Comparison of ENCODE assay signal across 8 mouse cellular contexts in the genomic region with DNA sequence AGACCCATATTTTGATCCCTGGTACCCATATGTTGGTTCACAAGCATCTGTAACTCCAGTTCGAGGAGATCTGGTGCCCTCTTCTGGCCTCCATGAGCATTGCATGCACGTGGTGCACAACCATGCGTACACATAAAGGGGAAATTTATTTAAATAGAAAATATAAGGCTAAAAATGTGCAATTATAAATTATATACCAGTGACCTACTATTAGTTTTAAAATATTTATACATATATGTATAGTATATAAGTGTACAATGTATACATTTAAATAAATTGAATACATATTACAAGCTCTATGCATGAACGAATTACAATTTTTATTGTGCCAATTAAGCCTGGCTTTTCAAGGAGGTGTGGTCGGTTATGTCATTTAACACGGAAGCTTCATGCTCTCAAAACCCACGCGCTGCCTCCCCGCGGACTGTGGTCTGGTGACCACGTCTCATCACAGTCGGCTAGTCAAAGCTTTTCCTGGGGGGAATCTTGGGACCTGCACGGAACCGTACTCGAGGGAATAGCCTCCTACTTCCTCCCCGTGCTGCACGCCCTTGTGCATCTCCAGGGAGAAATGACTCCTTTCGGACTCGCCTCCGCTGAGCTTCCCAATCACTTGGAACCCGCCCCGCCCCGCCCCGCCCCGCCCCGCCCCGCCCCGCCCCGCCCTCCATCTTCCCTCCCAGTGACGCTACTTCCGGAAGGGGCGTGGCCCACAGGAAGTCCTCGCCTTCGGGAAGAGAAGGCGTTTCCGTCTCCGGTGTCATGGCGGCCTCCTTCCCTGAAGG. TPM values are rescaled to one million over a fixed set of nuclear protein-coding genes. Genes with fewer than 3 reads are reported as not detected.
DNase-seq lines count a peak whose midpoint lies in the region; ATAC-seq and TF ChIP-seq lines count a peak whose summit lies in the region.

A gene (plus strand): TSS at position 691 of the 785 bp plus-strand sequence.

- no peaks in the 10 kb centered on the region for H3K9me3 ChIP-seq in CH12.LX (replicated peaks; ENCODE audit: low read length)
- no peaks in the 10 kb centered on the region for H3K9me3 ChIP-seq in forebrain, embryonic 11.5 days (ENCODE audit: control insufficient read depth, low read length)
- peaks cover 3% of the 10 kb centered on the region; the same call in 1 of the 2 replicates for H3K9me3 ChIP-seq in heart, embryonic 16.5 days (replicated peaks; ENCODE audit: control insufficient read depth, low read length)
- no peaks in the 10 kb centered on the region for H3K9me3 ChIP-seq in liver, embryonic 15.5 days (replicated peaks)
- H3K9me3 ChIP-seq in neural tube, embryonic 12.5 days: no peaks in the 10 kb centered on the region

- peaks cover 5 to 33% of the 10 kb centered on the region in 2 experiments for H3K4me1 ChIP-seq in CH12.LX (ENCODE audit: control insufficient read depth in 1 of 2, insufficient read depth in 2 of 2)
- H3K4me1 ChIP-seq in forebrain, embryonic 11.5 days (replicated peaks; ENCODE audit: control insufficient read depth, insufficient read depth, low read length): peaks cover 9% of the 10 kb centered on the region
- H3K4me1 ChIP-seq in heart, embryonic 16.5 days (ENCODE audit: control insufficient read depth, insufficient read depth, low read length): peaks cover 9% of the 10 kb centered on the region
- peaks cover 51% of the 10 kb centered on the region for H3K4me1 ChIP-seq in liver, embryonic 15.5 days (replicated peaks)
- H3K4me1 ChIP-seq in neural tube, embryonic 12.5 days: peaks cover 11% of the 10 kb centered on the region

- H3K36me3 ChIP-seq in CH12.LX (replicated peaks in 1 of 2; ENCODE audit: control insufficient read depth in 1 of 2, insufficient read depth in 1 of 2, low read length in 1 of 2): peaks cover 21 to 30% of the 10 kb centered on the region in 2 experiments
- no peaks in the 10 kb centered on the region for H3K36me3 ChIP-seq in forebrain, embryonic 11.5 days (ENCODE audit: control insufficient read depth, insufficient read depth, low read length)
- H3K36me3 ChIP-seq in heart, embryonic 16.5 days (ENCODE audit: control insufficient read depth, insufficient read depth): peaks cover 18% of the 10 kb centered on the region
- H3K36me3 ChIP-seq in liver, embryonic 15.5 days (replicated peaks): peaks cover 23% of the 10 kb centered on the region
- peaks cover 12% of the 10 kb centered on the region for H3K36me3 ChIP-seq in neural tube, embryonic 12.5 days

- H3K4me2 ChIP-seq in CH12.LX (ENCODE audit: insufficient read depth, low read depth, poor library complexity, severe bottlenecking): peak within 1 kb of the TSS; percentile 87
- H3K4me2 ChIP-seq in forebrain, embryonic 11.5 days (ENCODE audit: low read depth, low read length, severe bottlenecking): peak within 1 kb of the TSS; percentile 79
- peak within 1 kb of the TSS; percentile 97 for H3K4me2 ChIP-seq in heart, embryonic 16.5 days (ENCODE audit: low read depth, low read length)
- H3K4me2 ChIP-seq in liver, embryonic 15.5 days: peak within 1 kb of the TSS; percentile 91
- peak within 1 kb of the TSS; percentile 94 for H3K4me2 ChIP-seq in neural tube, embryonic 12.5 days (replicated peaks)

- 1% methylated on average over 35 of the region's 38 CpGs for WGBS in forebrain, embryonic 11.5 days
- WGBS in heart, embryonic 16.5 days: 2% methylated on average over 23 of the region's 38 CpGs
- under 1% methylated on average over 38 of the region's 38 CpGs for WGBS in liver, embryonic 15.5 days (ENCODE audit: insufficient replicate concordance)
- WGBS in neural tube, embryonic 12.5 days: 2% methylated on average over 38 of the region's 38 CpGs

- dilution Hi-C loops in CH12.LX (cut with MboI; ENCODE audit: extremely low pct_ligation_motif_present, extremely low pct_unique_long_range_greater_than_20kb, low sequenced_read_pairs): no loop called here

- peak; percentile 86 for TF ChIP-seq RAD21 in CH12.LX (IDR thresholded peaks at IDR 0.05; ENCODE audit: low read depth, low read length)

- H3K79me2 ChIP-seq in CH12.LX (replicated peaks; ENCODE audit: control insufficient read depth, extremely low read depth, insufficient read depth, poor library complexity, severe bottlenecking): peaks cover 33% of the 10 kb centered on the region

- peak; percentile 91 for ATAC-seq in forebrain, embryonic 11.5 days (replicated peaks; ENCODE audit: low FRiP score)
- peak; percentile 94 for ATAC-seq in heart, embryonic 16.5 days (replicated peaks; ENCODE audit: extremely low read depth, insufficient read depth, low FRiP score)
- ATAC-seq in liver, embryonic 15.5 days (ENCODE audit: insufficient read depth): peak; percentile 82
- peak; percentile 88 for ATAC-seq in neural tube, embryonic 12.5 days (ENCODE audit: low FRiP score, low read depth)

- peak; percentile 88 to 95 for TF ChIP-seq CTCF in CH12.LX (conservative IDR thresholded peaks at IDR 0.05 in 1 of 2, IDR thresholded peaks at IDR 0.05 in 1 of 2; ENCODE audit: low read depth in 2 of 2, low read length in 2 of 2)

- H3K4me3 ChIP-seq in CH12.LX (replicated peaks in 1 of 3; ENCODE audit: low read depth in 2 of 3, low read length in 2 of 3, poor library complexity in 1 of 3): peak within 1 kb of the TSS; percentile 95 to 100 (median 97)
- H3K4me3 ChIP-seq in forebrain, embryonic 11.5 days (ENCODE audit: low read depth, low read length): peak within 1 kb of the TSS; percentile 98
- H3K4me3 ChIP-seq in heart, embryonic 16.5 days (ENCODE audit: low read length): peak within 1 kb of the TSS; percentile 86
- peak within 1 kb of the TSS; percentile 80 for H3K4me3 ChIP-seq in liver, embryonic 15.5 days (replicated peaks)
- H3K4me3 ChIP-seq in neural tube, embryonic 12.5 days: peak within 1 kb of the TSS; percentile 95

- in situ Hi-C loops in CH12.LX (cut with MboI; ENCODE audit: low pct_ligation_motif_present, low pct_unique_long_range_greater_than_20kb, low sequenced_read_pairs): loop anchor here (10.0 kb wide), 3 partner anchors 101 to 541 kb away; no protein-coding TSS in a partner anchor

- H3K27ac ChIP-seq in CH12.LX (ENCODE audit: insufficient read depth, low read depth): 0 out of 2 replicates have a peak within 1 kb of the TSS, but pooled peaks have one; percentile 3
- H3K27ac ChIP-seq in forebrain, embryonic 11.5 days (ENCODE audit: low read depth, low read length): no peak within 1 kb of the TSS
- H3K27ac ChIP-seq in heart, embryonic 16.5 days (ENCODE audit: low read length): peak within 1 kb of the TSS; percentile 77
- H3K27ac ChIP-seq in liver, embryonic 15.5 days (replicated peaks): peak within 1 kb of the TSS; percentile 91
- H3K27ac ChIP-seq in neural tube, embryonic 12.5 days: no peak within 1 kb of the TSS; the same call in 1 of the 2 replicates

- TF ChIP-seq POLR2A in CH12.LX (IDR thresholded peaks at IDR 0.05; ENCODE audit: low read depth, low read length): peak; percentile 92

- no peaks in the 10 kb centered on the region for H3K27me3 ChIP-seq in CH12.LX (replicated peaks)
- no peaks in the 10 kb centered on the region for H3K27me3 ChIP-seq in forebrain, embryonic 11.5 days (ENCODE audit: control insufficient read depth, insufficient read depth, low read length)
- no peaks in the 10 kb centered on the region for H3K27me3 ChIP-seq in heart, embryonic 16.5 days (ENCODE audit: control insufficient read depth, insufficient read depth, low read length)
- H3K27me3 ChIP-seq in liver, embryonic 15.5 days: no peaks in the 10 kb centered on the region
- H3K27me3 ChIP-seq in neural tube, embryonic 12.5 days (replicated peaks): no peaks in the 10 kb centered on the region

- peak; percentile 90 for DNase-seq in CH12.LX (ENCODE audit: extremely low read depth)
- DNase-seq in c-Kit-positive CD71-positive TER-119-negative erythroid progenitor cells, embryonic 14.5 days (ENCODE audit: low read depth): peak; percentile 81
- peak; percentile 92 for DNase-seq in forebrain, embryonic 11.5 days (ENCODE audit: low spot score)
- DNase-seq in kidney, postnatal 36 days: peak; percentile 86 to 93
- peak; percentile 71 for DNase-seq in telencephalon, adult 2 months (ENCODE audit: low read depth, low spot score)

- no peak for TF ChIP-seq EP300 in CH12.LX (IDR thresholded peaks at IDR 0.05; ENCODE audit: low read length)

- peak within 1 kb of the TSS; percentile 77 for H3K9ac ChIP-seq in CH12.LX (ENCODE audit: insufficient read depth, low read depth)
- H3K9ac ChIP-seq in forebrain, embryonic 11.5 days (ENCODE audit: low read length): peak within 1 kb of the TSS; percentile 66
- peak within 1 kb of the TSS; percentile 70 for H3K9ac ChIP-seq in heart, embryonic 16.5 days (ENCODE audit: low read length)
- H3K9ac ChIP-seq in liver, embryonic 15.5 days: peak within 1 kb of the TSS; percentile 61
- peak within 1 kb of the TSS; percentile 72 for H3K9ac ChIP-seq in neural tube, embryonic 12.5 days

TF ChIP-seq in CH12.LX, 34 proteins besides CTCF, POLR2A, EP300 and RAD21 (continues in another document):
- 0 out of 2 replicates have a peak, but pooled peaks have one; percentile 7 for TF ChIP-seq JUN (IDR thresholded peaks at IDR 0.05; ENCODE audit: insufficient read depth, low read depth, low read length)
- peak; percentile 94 for TF ChIP-seq MXI1 (IDR thresholded peaks at IDR 0.05; ENCODE audit: low read depth, low read length)
- TF ChIP-seq SIN3A (IDR thresholded peaks at IDR 0.05; ENCODE audit: low read length): peak; percentile 88
- peak; percentile 84 for TF ChIP-seq TCF12 (IDR thresholded peaks at IDR 0.05; ENCODE audit: low read depth, low read length)
- peak; percentile 95 for TF ChIP-seq MAX (IDR thresholded peaks at IDR 0.05; ENCODE audit: low read length)
- TF ChIP-seq ZC3H11A (IDR thresholded peaks at IDR 0.05; ENCODE audit: low read depth, low read length): peak; percentile 62
- peak; percentile 18; the same call in 1 of the 2 replicates for TF ChIP-seq MAZ (IDR thresholded peaks at IDR 0.05; ENCODE audit: low read depth, low read length)
- no peak for TF ChIP-seq USF2 (conservative IDR thresholded peaks at IDR 0.05; ENCODE audit: low read depth, low read length)
- peak; percentile 58 for TF ChIP-seq NRF1 (IDR thresholded peaks at IDR 0.05; ENCODE audit: low read depth, low read length)
- TF ChIP-seq KAT2A (IDR thresholded peaks at IDR 0.05; ENCODE audit: insufficient replicate concordance, low read length): peak; percentile 84; the same call in 1 of the 2 replicates
- TF ChIP-seq GABPA (IDR thresholded peaks at IDR 0.05; ENCODE audit: insufficient replicate concordance, low read depth, low read length): peak; percentile 14; the same call in 1 of the 2 replicates
- TF ChIP-seq ZNF384 (IDR thresholded peaks at IDR 0.05; ENCODE audit: low read depth, low read length): no peak

RNA-seq across cellular contexts. Expression of the gene that starts here (rescaled TPM):
- 58.4 and 66.1 TPM in 2 replicates for total RNA-seq in CH12.LX (2012; rRNA removed)
- 112 and 118 TPM in 2 replicates for total RNA-seq in CH12.LX (2014; rRNA removed)
- polyA plus RNA-seq in CH12.LX (2012; ENCODE audit: insufficient read length, low read depth): 94.6 and 102 TPM in 2 replicates
- polyA plus RNA-seq in forebrain, embryonic 11.5 days (2014; fragmentation: Nextera tagmentation; extraction: Ambion mirVana): 41.7 and 43.2 TPM in 2 replicates
- polyA plus RNA-seq in heart, embryonic 16.5 days (2015; fragmentation: Nextera tagmentation; extraction: Ambion mirVana): 23.0 and 28.1 TPM in 2 replicates
- 15.1 and 15.6 TPM in 2 replicates for polyA plus RNA-seq in liver, embryonic 15.5 days (2015; fragmentation: Nextera tagmentation; extraction: Ambion mirVana)
- 35.3 and 38.4 TPM in 2 replicates for polyA plus RNA-seq in neural tube, embryonic 12.5 days (2016; fragmentation: Nextera tagmentation; extraction: Ambion mirVana)

Comparison
In these comparisons a context has a peak if more than half of its experiments do, and no peak if none do; other contexts are left out.
1. H3K27ac ChIP-seq: peak in CH12.LX (single experiment), heart, embryonic 16.5 days (single experiment) and liver, embryonic 15.5 days (single experiment); none in forebrain, embryonic 11.5 days (single experiment) and neural tube, embryonic 12.5 days (single experiment).
2. Peak in every context shown above with its lines, with median percentiles within 50 percentile points of each other: DNase-seq, H3K4me2 ChIP-seq, H3K4me3 ChIP-seq, H3K9ac ChIP-seq and ATAC-seq.